25 mouse cellular contexts compared by ENCODE assay signal in the genomic region with DNA sequence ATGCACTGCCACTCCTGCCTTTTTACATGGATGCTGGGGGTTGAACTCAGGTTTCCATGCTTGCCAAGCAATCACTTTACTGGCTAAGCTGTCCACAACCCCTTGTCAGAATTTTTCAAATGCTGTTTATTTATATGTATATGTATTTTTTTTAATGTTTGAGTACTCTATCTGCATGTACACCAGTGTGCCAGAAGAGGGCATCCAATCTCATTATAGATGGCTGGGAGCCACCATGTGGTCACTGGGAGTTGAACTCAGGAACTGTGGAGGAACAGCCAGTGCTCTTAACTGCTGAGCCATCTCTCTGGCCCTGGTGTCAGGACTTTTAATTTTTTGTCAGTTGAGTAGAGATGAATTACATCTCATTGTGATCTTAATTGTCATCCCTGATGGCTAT. TPM values are rescaled to one million over a fixed set of nuclear protein-coding genes. Genes with fewer than 3 reads are reported as not detected.
DNase-seq lines count a peak whose midpoint lies in the region; ATAC-seq and TF ChIP-seq lines count a peak whose summit lies in the region.
"Had no signal": no experiment of that assay in that cellular context is flagged by ENCODE, and none has a peak within 500 bp of the region (broad histone marks: within the 10 kb centered on the region; RNA-seq: fewer than 3 reads in every experiment).

No protein-coding gene starts in this region.

- H3K9ac ChIP-seq in heart, postnatal 0 days (replicated peaks; ENCODE audit: low read depth, low read length): no peak overlapping the region
- H3K9ac ChIP-seq in midbrain, postnatal 0 days (replicated peaks; ENCODE audit: low read length, poor library complexity, severe bottlenecking): no peak overlapping the region
- no peak overlapping the region for H3K9ac ChIP-seq in midbrain, embryonic 13.5 days (replicated peaks)
- H3K9ac ChIP-seq: hindbrain, embryonic 15.5 days; liver, embryonic 12.5 days had no signal

- H3K27ac ChIP-seq in heart, postnatal 0 days (ENCODE audit: low read depth): no peak overlapping the region
- H3K27ac ChIP-seq in heart, embryonic 10.5 days: no peak overlapping the region
- H3K27ac ChIP-seq in midbrain, postnatal 0 days (ENCODE audit: low read depth, low read length): no peak overlapping the region
- no peak overlapping the region for H3K27ac ChIP-seq in midbrain, embryonic 13.5 days
- H3K27ac ChIP-seq: embryonic facial prominence, embryonic 10.5 days; gastrocnemius, adult 2 months; hindbrain, embryonic 15.5 days; liver, embryonic 12.5 days had no signal

- TF ChIP-seq EP300 in heart, postnatal 0 days (IDR thresholded peaks at IDR 0.05; ENCODE audit: low read depth): no peak

- no peaks in the 10 kb centered on the region for H3K4me1 ChIP-seq in heart, postnatal 0 days (ENCODE audit: control insufficient read depth, insufficient read depth)
- no peaks in the 10 kb centered on the region for H3K4me1 ChIP-seq in heart, embryonic 10.5 days
- H3K4me1 ChIP-seq in midbrain, postnatal 0 days (ENCODE audit: insufficient read depth, low read length): no peaks in the 10 kb centered on the region
- no peaks in the 10 kb centered on the region for H3K4me1 ChIP-seq in midbrain, embryonic 13.5 days (replicated peaks)
- H3K4me1 ChIP-seq: embryonic facial prominence, embryonic 10.5 days; hindbrain, embryonic 15.5 days; liver, embryonic 12.5 days had no signal

- H3K4me2 ChIP-seq in heart, postnatal 0 days (ENCODE audit: low read depth, low read length): no peak overlapping the region
- H3K4me2 ChIP-seq in midbrain, postnatal 0 days (ENCODE audit: low read depth, low read length, poor library complexity, severe bottlenecking): no peak overlapping the region
- no peak overlapping the region for H3K4me2 ChIP-seq in midbrain, embryonic 13.5 days (replicated peaks)
- H3K4me2 ChIP-seq: hindbrain, embryonic 15.5 days; liver, embryonic 12.5 days had no signal

- no peaks in the 10 kb centered on the region for H3K27me3 ChIP-seq in heart, postnatal 0 days (ENCODE audit: control insufficient read depth, insufficient read depth, low read length)
- H3K27me3 ChIP-seq in heart, embryonic 10.5 days (ENCODE audit: insufficient read depth, poor library complexity, severe bottlenecking): no peaks in the 10 kb centered on the region
- H3K27me3 ChIP-seq in midbrain, postnatal 0 days (ENCODE audit: insufficient read depth, low read length): no peaks in the 10 kb centered on the region
- H3K27me3 ChIP-seq in midbrain, embryonic 13.5 days: no peaks in the 10 kb centered on the region
- H3K27me3 ChIP-seq: hindbrain, embryonic 15.5 days; liver, embryonic 12.5 days had no signal

- 0 out of 2 replicates have a peak, but pooled peaks cover 3% of the 10 kb centered on the region for H3K36me3 ChIP-seq in heart, postnatal 0 days (replicated peaks; ENCODE audit: control insufficient read depth, insufficient read depth, low read length)
- peaks cover 10% of the 10 kb centered on the region; the same call in 1 of the 2 replicates for H3K36me3 ChIP-seq in heart, embryonic 10.5 days
- no peaks in the 10 kb centered on the region for H3K36me3 ChIP-seq in midbrain, postnatal 0 days (ENCODE audit: insufficient read depth, low read length)
- no peaks in the 10 kb centered on the region for H3K36me3 ChIP-seq in midbrain, embryonic 13.5 days
- H3K36me3 ChIP-seq: hindbrain, embryonic 15.5 days had no signal

- ATAC-seq in heart, postnatal 0 days (ENCODE audit: insufficient read depth, low read depth): no peak
- ATAC-seq in midbrain, postnatal 0 days (ENCODE audit: low FRiP score): no peak
- no peak for ATAC-seq in midbrain, embryonic 13.5 days
- ATAC-seq: forebrain, embryonic 16.5 days; liver, embryonic 12.5 days had no signal

- no peak for DNase-seq in heart, postnatal 0 days (ENCODE audit: low spot score)
- no peak for DNase-seq in heart, embryonic 10.5 days (ENCODE audit: low spot score)
- no peak for DNase-seq in midbrain, postnatal 0 days (ENCODE audit: low spot score)
- peak; percentile 18 for DNase-seq in R1 (ENCODE audit: low read depth, low spot score)
- no peak for DNase-seq in c-Kit-positive CD71-positive TER-119-positive erythroid progenitor cells, embryonic 14.5 days (ENCODE audit: low spot score)
- DNase-seq in adrenal gland, postnatal 10 days: no peak
- DNase-seq in kidney, postnatal 10 days: no peak
- DNase-seq: adrenal gland, adult 2 months; cerebellum, postnatal 25 days; gastrocnemius, adult 2 months; heart, adult 18-20 months; heart, postnatal 10 days; kidney, adult 9 months; layer of hippocampus, adult 9-11 months; lung, postnatal 14 days had no signal

- H3K4me3 ChIP-seq in heart, postnatal 0 days (ENCODE audit: low read depth, low read length): no peak overlapping the region
- no peak overlapping the region for H3K4me3 ChIP-seq in heart, embryonic 10.5 days
- no peak overlapping the region for H3K4me3 ChIP-seq in midbrain, postnatal 0 days (ENCODE audit: low read depth, low read length)
- H3K4me3 ChIP-seq in midbrain, embryonic 13.5 days (replicated peaks): no peak overlapping the region
- H3K4me3 ChIP-seq: embryonic facial prominence, embryonic 10.5 days; erythroblast, embryonic 14.5 days; gastrocnemius, adult 2 months; hindbrain, embryonic 15.5 days; liver, embryonic 12.5 days; myocyte had no signal

- 0 out of 2 replicates have a peak, but pooled peaks have one; percentile 8 for TF ChIP-seq CTCF in heart, postnatal 0 days (IDR thresholded peaks at IDR 0.05; ENCODE audit: low read depth)
- TF ChIP-seq CTCF in midbrain, postnatal 0 days (IDR thresholded peaks at IDR 0.05): peak; percentile 24

- no peaks in the 10 kb centered on the region for H3K9me3 ChIP-seq in heart, postnatal 0 days (replicated peaks; ENCODE audit: control insufficient read depth, low read length)
- no peaks in the 10 kb centered on the region for H3K9me3 ChIP-seq in heart, embryonic 10.5 days
- no peaks in the 10 kb centered on the region for H3K9me3 ChIP-seq in midbrain, postnatal 0 days (ENCODE audit: low read length)
- H3K9me3 ChIP-seq in midbrain, embryonic 13.5 days: no peaks in the 10 kb centered on the region
- H3K9me3 ChIP-seq: embryonic facial prominence, embryonic 10.5 days; hindbrain, embryonic 15.5 days; liver, embryonic 12.5 days had no signal

RNA-seq across cellular contexts. Expression of gene Pdzd11, which starts 26.5 kb away (rescaled TPM):
- total RNA-seq in heart, postnatal 0 days (2014; rRNA removed; ENCODE audit: low replicate concordance): 41.9 and 43.7 TPM in 2 replicates
- polyA plus RNA-seq in heart, postnatal 0 days (2015; fragmentation: Nextera tagmentation; extraction: Ambion mirVana): 75.8 and 88.4 TPM in 2 replicates
- 94.4 and 106 TPM in 2 replicates for polyA plus RNA-seq in heart, embryonic 10.5 days (2016; fragmentation: Nextera tagmentation; extraction: Ambion mirVana)
- 25.3 and 27.7 TPM in 2 replicates for total RNA-seq in midbrain, postnatal 0 days (2014; rRNA removed)
- polyA plus RNA-seq in midbrain, postnatal 0 days (2015; fragmentation: Nextera tagmentation; extraction: Ambion mirVana): 68.9 and 76.1 TPM in 2 replicates
- 121 and 135 TPM in 2 replicates for polyA plus RNA-seq in midbrain, embryonic 13.5 days (2015; fragmentation: Nextera tagmentation; extraction: Ambion mirVana)
- 10 to 100 TPM; 41.0 to 41.9 TPM for total RNA-seq in adrenal gland, postnatal 10 days (2021)

RNA-seq across cellular contexts. Expression of gene Kif4, which starts 27.3 kb away (rescaled TPM):
- total RNA-seq in heart, postnatal 0 days (2014; rRNA removed; ENCODE audit: low replicate concordance): 10.0 and 22.0 TPM in 2 replicates
- polyA plus RNA-seq in heart, postnatal 0 days (2015; fragmentation: Nextera tagmentation; extraction: Ambion mirVana): 5.6 and 5.8 TPM in 2 replicates
- polyA plus RNA-seq in heart, embryonic 10.5 days (2016; fragmentation: Nextera tagmentation; extraction: Ambion mirVana): 30.1 and 30.9 TPM in 2 replicates
- total RNA-seq in midbrain, postnatal 0 days (2014; rRNA removed): 2.1 and 3.9 TPM in 2 replicates
- 1.3 and 1.6 TPM in 2 replicates for polyA plus RNA-seq in midbrain, postnatal 0 days (2015; fragmentation: Nextera tagmentation; extraction: Ambion mirVana)
- 13.2 and 14.0 TPM in 2 replicates for polyA plus RNA-seq in midbrain, embryonic 13.5 days (2015; fragmentation: Nextera tagmentation; extraction: Ambion mirVana)
- total RNA-seq in adrenal gland, postnatal 10 days (2021): 1 to 10 TPM; 7.0 to 8.0 TPM

RNA-seq across cellular contexts. Expression of gene Arr3, which starts 47.6 kb away (rescaled TPM):
- not detected in 2 replicates for total RNA-seq in heart, postnatal 0 days (2014; rRNA removed; ENCODE audit: low replicate concordance)
- 0.15 and 0.43 TPM in 2 replicates for polyA plus RNA-seq in heart, postnatal 0 days (2015; fragmentation: Nextera tagmentation; extraction: Ambion mirVana)
- polyA plus RNA-seq in heart, embryonic 10.5 days (2016; fragmentation: Nextera tagmentation; extraction: Ambion mirVana): 0.97 and 2.3 TPM in 2 replicates
- total RNA-seq in midbrain, postnatal 0 days (2014; rRNA removed): not detected in 2 replicates
- 0.15 and 0.20 TPM in 2 replicates for polyA plus RNA-seq in midbrain, postnatal 0 days (2015; fragmentation: Nextera tagmentation; extraction: Ambion mirVana)
- 0.27 TPM in 1 of 2 replicates, not detected in the other for polyA plus RNA-seq in midbrain, embryonic 13.5 days (2015; fragmentation: Nextera tagmentation; extraction: Ambion mirVana)
- total RNA-seq in adrenal gland, postnatal 10 days (2021): not detected
- total RNA-seq: adrenal gland, adult 2 months; gastrocnemius, adult 2 months; heart, adult 18-20 months; heart, postnatal 10 days had no signal
- polyA plus RNA-seq: adrenal gland, adult 2 months; embryonic facial prominence, embryonic 10.5 days; erythroblast, embryonic 14.5 days; forebrain, embryonic 16.5 days; liver, embryonic 12.5 days; myocyte; spleen, adult 2 months; testis, adult 2 months had no signal

RNA-seq across cellular contexts. Expression of gene P2ry4, which starts 58.2 kb away (rescaled TPM):
- not detected in 2 replicates for total RNA-seq in heart, postnatal 0 days (2014; rRNA removed; ENCODE audit: low replicate concordance)
- polyA plus RNA-seq in heart, postnatal 0 days (2015; fragmentation: Nextera tagmentation; extraction: Ambion mirVana): not detected in 2 replicates
- polyA plus RNA-seq in heart, embryonic 10.5 days (2016; fragmentation: Nextera tagmentation; extraction: Ambion mirVana): not detected in 2 replicates
- 0.11 TPM in 1 of 2 replicates, not detected in the other for total RNA-seq in midbrain, postnatal 0 days (2014; rRNA removed)
- not detected in 2 replicates for polyA plus RNA-seq in midbrain, postnatal 0 days (2015; fragmentation: Nextera tagmentation; extraction: Ambion mirVana)
- polyA plus RNA-seq in midbrain, embryonic 13.5 days (2015; fragmentation: Nextera tagmentation; extraction: Ambion mirVana): not detected in 2 replicates
- 1 to 10 TPM in 1 of 2 experiments, under 1 TPM in 1; 0.45 to 1.3 TPM for total RNA-seq in adrenal gland, postnatal 10 days (2021)
- total RNA-seq: heart, adult 18-20 months; heart, postnatal 10 days; left cerebral cortex, postnatal 25 days had no signal
- polyA plus RNA-seq: adrenal gland, adult 2 months; embryonic facial prominence, embryonic 10.5 days; erythroblast, embryonic 14.5 days; forebrain, embryonic 16.5 days; hindbrain, embryonic 15.5 days; myocyte; spleen, adult 2 months; testis, adult 2 months had no signal
